Mouse (Mus musculus) hindbrain, embryonic 11.5 days (tissue): ENCODE measurements around the gene Vac14. TPM values are rescaled to one million over a fixed set of nuclear protein-coding genes. Genes with fewer than 3 reads are reported as not detected.

ENCODE experiments used
- ATAC-seq: fragments of 200-750 bp; cut with Nextera tagmentation; 2 replicates; pipeline ENCODE4 v1.8.0; 2017; ENCODE audit warnings: mild to moderate bottlenecking, moderate TSS enrichment, moderate library complexity; ENCODE audit not compliant: low FRiP score
- DNase-seq: peaks from one replicate; pipeline ENCODE4 v3.0.0-alpha.2; 2015; ENCODE audit warnings: low spot score
- H3K27ac ChIP-seq: fragments of 300-500 bp; sonication (generic); 2 replicates; pipeline ENCODE4 v1.5.1; 2014; ENCODE audit warnings: mild to moderate bottlenecking, low read depth, low read length
- H3K27me3 ChIP-seq: fragments of 300-500 bp; sonication (generic); 2 replicates; pipeline ENCODE4 v1.6.1; 2014; ENCODE audit warnings: mild to moderate bottlenecking, low read length, moderate library complexity, mixed read lengths; ENCODE audit not compliant: control insufficient read depth, insufficient read depth
- H3K36me3 ChIP-seq: fragments of 300-500 bp; sonication (generic); 2 replicates; pipeline ENCODE4 v1.6.1; 2014; ENCODE audit warnings: mild to moderate bottlenecking, low read length, moderate library complexity, mixed read lengths; ENCODE audit not compliant: control insufficient read depth, insufficient read depth
- H3K4me1 ChIP-seq: fragments of 300-500 bp; sonication (generic); replicated peaks from 2 replicates; pipeline ENCODE4 v1.6.1; 2014; ENCODE audit warnings: low read length, mixed read lengths; ENCODE audit not compliant: control insufficient read depth, insufficient read depth
- H3K4me2 ChIP-seq: fragments of 300-500 bp; sonication (generic); replicated peaks from 2 replicates; pipeline ENCODE4 v1.6.1; 2014; ENCODE audit warnings: mild to moderate bottlenecking, low read depth, low read length
- H3K4me3 ChIP-seq: fragments of 300-500 bp; sonication (generic); 2 replicates; pipeline ENCODE4 v1.5.1; 2014; ENCODE audit warnings: low read depth, low read length
- H3K9ac ChIP-seq: fragments of 300-500 bp; sonication (generic); 2 replicates; pipeline ENCODE4 v1.6.1; 2014; ENCODE audit warnings: low read depth, low read length
- H3K9me3 ChIP-seq: fragments of 300-500 bp; sonication (generic); 2 replicates; pipeline ENCODE4 v1.6.1; 2016; ENCODE audit warnings: low read length; ENCODE audit not compliant: control insufficient read depth
- WGBS: fragments of 180-500 bp; shearing (Covaris S2); extraction: QIAGEN DNeasy Blood & Tissue Kit; methylation state at CpG from one replicate; pipeline ENCODE4 v1.1.7; 2014; 5-methylcytosine and 5-hydroxymethylcytosine counted together
- polyA plus RNA-seq: library from polyadenylated mRNA; unstranded; fragments of >200 nt; fragmentation: Nextera tagmentation; extraction: Ambion mirVana; gene quantifications from 2 replicates; pipeline ENCODE4 v1.2.1, GENCODE M21; 2014

Vac14 gene
- polyA plus RNA-seq, 1 experiment from 2014 or later: 35.3 TPM

DNA sequence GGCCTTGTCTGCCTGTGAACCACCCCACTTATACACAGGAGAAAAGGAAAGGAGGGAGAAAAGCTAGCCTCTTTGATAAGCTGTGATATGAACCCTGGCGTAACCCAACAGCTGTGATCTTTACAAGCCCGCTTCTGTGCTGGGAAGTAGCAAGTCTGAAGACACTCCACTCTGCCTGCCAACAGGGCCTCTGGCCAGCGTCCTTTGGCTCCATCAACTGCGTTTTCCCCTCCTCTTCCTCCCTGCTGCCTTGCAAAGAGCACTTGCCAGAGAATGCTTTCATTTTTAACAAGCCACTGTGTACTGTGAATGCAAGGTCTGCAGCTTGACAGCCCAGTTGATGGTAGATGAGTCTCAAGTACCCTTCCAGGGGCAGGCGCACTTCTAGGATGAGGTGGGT lies 69.3 kb downstream of the Vac14 start:
- ATAC-seq (no peak), DNase-seq (no peak)
- 90% methylated on average over 5 of the region's 5 CpGs for WGBS
- no peak overlapping the region for H3K4me2 ChIP-seq
- H3K9ac ChIP-seq: no peak overlapping the region
- H3K27ac ChIP-seq: no peak overlapping the region
- H3K4me3 ChIP-seq: no peak overlapping the region
- H3K4me1 ChIP-seq: no peaks in the 10 kb centered on the region
- H3K9me3 ChIP-seq: no peaks in the 10 kb centered on the region
- no peaks in the 10 kb centered on the region for H3K27me3 ChIP-seq
- peaks cover 3% of the 10 kb centered on the region; the same call in 1 of the 2 replicates for H3K36me3 ChIP-seq

GRCm38 (mm10) chr8:110689961-110690360 lies 71.6 kb downstream of the Vac14 start:
- Histone ChIP-seq H3K27me3 (no peaks in the 10 kb centered on the region), H3K9ac (no peak overlapping the region), H3K27ac (no peak overlapping the region), H3K4me3 (no peak overlapping the region), H3K4me2 (no peak overlapping the region), H3K4me1 (no peaks in the 10 kb centered on the region), H3K9me3 (no peaks in the 10 kb centered on the region), H3K36me3 (no peaks in the 10 kb centered on the region)
- 93% methylated on average over 9 of the region's 9 CpGs for WGBS
- DNase-seq (no peak), ATAC-seq (no peak)

DNA sequence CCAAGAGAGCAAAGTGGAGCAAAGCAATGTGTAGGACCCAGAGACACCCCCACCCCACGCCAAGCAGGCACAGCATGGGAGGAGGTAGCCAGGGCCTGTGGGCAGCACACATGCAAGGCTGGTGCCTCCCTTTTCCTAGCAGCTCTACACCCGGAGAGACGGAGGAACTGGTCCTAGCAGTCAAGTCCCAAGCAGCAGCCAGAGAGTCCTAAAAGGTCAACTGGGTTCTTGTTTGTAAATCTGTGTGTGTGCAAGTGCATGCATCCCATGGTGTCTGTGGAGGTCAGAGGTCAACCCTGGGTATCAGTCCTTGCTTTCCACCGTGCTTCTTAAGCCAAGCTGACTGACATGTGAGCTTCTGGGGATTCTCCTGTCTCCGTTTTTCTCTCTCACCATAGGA lies 75.8 kb downstream of the Vac14 start:
- H3K27me3 ChIP-seq: no peaks in the 10 kb centered on the region
- H3K9ac ChIP-seq: no peak overlapping the region
- 0 out of 2 replicates have a peak, but pooled peaks cover 2% of the 10 kb centered on the region for H3K36me3 ChIP-seq
- H3K4me2 ChIP-seq: no peak overlapping the region
- 77% methylated on average over 5 of the region's 5 CpGs for WGBS
- no peak overlapping the region for H3K27ac ChIP-seq
- ATAC-seq: no peak
- H3K9me3 ChIP-seq: no peaks in the 10 kb centered on the region
- no peak overlapping the region for H3K4me3 ChIP-seq
- no peak for DNase-seq
- peaks cover 2% of the 10 kb centered on the region; the same call in 1 of the 2 replicates for H3K4me1 ChIP-seq

- WGBS: 92% methylated on average over 4 of the region's 4 CpGs
- no peak for DNase-seq
- H3K9ac ChIP-seq: no peak overlapping the region
- ATAC-seq: no peak
- no peaks in the 10 kb centered on the region for H3K9me3 ChIP-seq
- H3K4me1 ChIP-seq: peaks cover 2% of the 10 kb centered on the region; the same call in 1 of the 2 replicates
- H3K27ac ChIP-seq: no peak overlapping the region
- H3K4me3 ChIP-seq: no peak overlapping the region
- H3K36me3 ChIP-seq: 0 out of 2 replicates have a peak, but pooled peaks cover 2% of the 10 kb centered on the region
- no peaks in the 10 kb centered on the region for H3K27me3 ChIP-seq
- H3K4me2 ChIP-seq: no peak overlapping the region
These were observed 76.4 kb downstream of the Vac14 start for GRCm38 (mm10) chr8:110694826-110695225.

DNA sequence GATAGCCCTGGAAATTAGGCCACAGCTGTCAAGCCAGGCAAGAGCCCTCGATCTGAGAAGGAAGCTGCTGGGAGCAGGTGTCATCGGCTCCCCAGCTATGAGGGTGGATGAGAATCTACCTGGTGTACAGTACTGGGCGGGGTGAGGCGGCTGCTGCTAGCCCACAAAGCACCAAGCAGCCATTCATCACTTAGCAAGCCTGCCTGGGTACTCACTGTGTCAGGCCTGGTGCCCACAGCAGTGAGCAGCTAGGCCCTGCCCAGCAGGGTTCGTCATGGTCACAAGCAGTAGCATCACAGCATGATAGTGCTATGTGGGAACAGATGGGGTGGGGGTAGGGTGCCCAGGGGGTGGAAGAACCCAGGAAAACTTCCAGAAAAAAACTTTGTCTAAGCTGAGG lies 77.0 kb downstream of the Vac14 start:
- WGBS: 86% methylated on average over 5 of the region's 5 CpGs

GRCm38 (mm10) chr8:110696051-110696450 lies 77.7 kb downstream of the Vac14 start:
- Histone ChIP-seq H3K4me1 (peaks cover 2% of the 10 kb centered on the region; the same call in 1 of the 2 replicates), H3K9me3 (no peaks in the 10 kb centered on the region), H3K27ac (no peak overlapping the region), H3K9ac (no peak overlapping the region), H3K4me3 (no peak overlapping the region), H3K4me2 (no peak overlapping the region), H3K27me3 (no peaks in the 10 kb centered on the region), H3K36me3 (0 out of 2 replicates have a peak, but pooled peaks cover 2% of the 10 kb centered on the region)
- ATAC-seq: no peak
- no peak for DNase-seq
- WGBS: 80% methylated on average over 4 of the region's 4 CpGs

More for the DNA sequence above, 77.0 kb downstream of the Vac14 start:
- DNase-seq (no peak), ATAC-seq (no peak)
- Histone ChIP-seq H3K36me3 (0 out of 2 replicates have a peak, but pooled peaks cover 2% of the 10 kb centered on the region), H3K9ac (no peak overlapping the region), H3K9me3 (no peaks in the 10 kb centered on the region), H3K4me3 (no peak overlapping the region), H3K4me1 (peaks cover 2% of the 10 kb centered on the region; the same call in 1 of the 2 replicates), H3K4me2 (no peak overlapping the region), H3K27ac (no peak overlapping the region), H3K27me3 (no peaks in the 10 kb centered on the region)

GRCm38 (mm10) chr8:110697571-110697970 lies 79.2 kb downstream of the Vac14 start:
- Histone ChIP-seq H3K27ac (no peak overlapping the region), H3K4me1 (peaks cover 2% of the 10 kb centered on the region; the same call in 1 of the 2 replicates), H3K27me3 (no peaks in the 10 kb centered on the region), H3K9me3 (no peaks in the 10 kb centered on the region), H3K36me3 (0 out of 2 replicates have a peak, but pooled peaks cover 2% of the 10 kb centered on the region), H3K4me3 (no peak overlapping the region), H3K9ac (no peak overlapping the region), H3K4me2 (no peak overlapping the region)
- ATAC-seq (no peak), DNase-seq (no peak)
- 92% methylated on average over 5 of the region's 5 CpGs for WGBS

- Histone ChIP-seq H3K4me3 (no peak overlapping the region), H3K4me1 (peaks cover 2% of the 10 kb centered on the region; the same call in 1 of the 2 replicates), H3K9me3 (no peaks in the 10 kb centered on the region), H3K4me2 (no peak overlapping the region), H3K27ac (no peak overlapping the region), H3K27me3 (no peaks in the 10 kb centered on the region), H3K36me3 (0 out of 2 replicates have a peak, but pooled peaks cover 2% of the 10 kb centered on the region), H3K9ac (no peak overlapping the region)
- DNase-seq (no peak), ATAC-seq (no peak)
- 89% methylated on average over 1 of the region's 1 CpGs for WGBS
These were observed 79.7 kb downstream of the Vac14 start for GRCm38 (mm10) chr8:110698098-110698497.

- no peak overlapping the region for H3K9ac ChIP-seq
These were observed 81.1 kb downstream of the Vac14 start for GRCm38 (mm10) chr8:110699501-110699900.

More at GRCm38 (mm10) chr8:110699501-110699900, 81.1 kb downstream of the Vac14 start:
- Histone ChIP-seq H3K36me3 (0 out of 2 replicates have a peak, but pooled peaks cover 2% of the 10 kb centered on the region), H3K9me3 (no peaks in the 10 kb centered on the region), H3K4me1 (peaks cover 2% of the 10 kb centered on the region; the same call in 1 of the 2 replicates), H3K27me3 (no peaks in the 10 kb centered on the region), H3K4me3 (no peak overlapping the region), H3K4me2 (no peak overlapping the region), H3K27ac (no peak overlapping the region; the same call in 1 of the 2 replicates)
- 84% methylated on average over 7 of the region's 7 CpGs for WGBS
- DNase-seq (no peak), ATAC-seq (no peak)
